Mouse (Mus musculus) thymus, postnatal 25 days (tissue): ENCODE data around the gene Krt23.

Experiments
- DNase-seq: peaks from one replicate; pipeline ENCODE4 v3.0.0; 2022

The Krt23 gene

GRCm38 (mm10) chr11:99492733-99493573, at the start of gene Krt23:
Gene Krt23, minus strand, starts transcription at chr11:99493137.
- no peak for DNase-seq

DNA sequence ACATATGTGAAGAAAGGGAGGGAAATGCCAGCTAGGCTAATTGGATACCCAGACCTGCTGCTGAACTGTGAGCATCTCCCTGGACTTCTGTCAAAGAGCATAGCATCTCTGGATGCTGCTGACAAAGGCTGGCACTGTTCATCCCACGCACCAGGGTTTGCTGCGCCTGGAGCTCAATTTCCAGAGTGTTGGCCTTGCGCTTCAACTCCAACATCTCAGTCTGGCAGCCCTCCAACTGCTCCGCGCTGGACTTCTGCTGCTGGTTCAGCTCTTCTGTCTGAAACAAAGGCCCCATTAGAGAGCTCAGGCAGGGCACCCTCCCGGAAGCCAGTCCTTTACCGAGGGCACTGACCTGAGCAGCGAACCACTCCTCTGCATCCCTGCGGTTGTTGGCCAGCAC, 46.8 kb upstream of the Krt23 start:
- no peak for DNase-seq

DNA sequence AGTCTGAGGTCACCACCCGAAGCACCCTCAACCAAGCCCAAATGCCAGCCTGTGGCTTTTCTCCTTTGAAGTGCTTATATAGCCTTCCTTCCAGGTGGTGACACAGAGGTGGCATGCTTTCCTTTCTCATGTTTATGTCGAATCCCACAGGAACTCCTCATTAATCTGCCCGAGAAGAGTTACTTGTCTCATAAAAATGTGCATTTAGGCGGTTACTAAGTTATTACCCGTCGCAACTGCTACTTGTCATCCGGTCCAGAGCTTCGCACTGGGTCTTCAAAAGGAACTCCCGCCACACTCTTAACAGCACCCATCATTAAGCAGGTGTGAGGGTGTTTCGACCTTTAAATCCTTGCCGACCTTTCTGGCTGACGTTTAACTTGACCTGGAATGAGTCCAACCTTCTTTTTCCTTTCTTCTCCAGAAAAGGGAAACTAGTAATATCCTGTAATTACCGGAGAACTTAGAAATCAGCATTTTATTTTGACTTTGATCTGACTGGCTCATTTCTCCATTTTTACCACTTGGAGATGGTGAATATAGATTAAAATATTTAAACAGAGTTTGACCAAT, 28.4 kb upstream of the Krt23 start, which contains the start of gene Krt39:
TSS of gene Krt39 (minus strand) at position 51 of the 573 bp plus-strand sequence.
- no peak for DNase-seq

GRCm38 (mm10) chr11:99514098-99514497, 21.2 kb upstream of the Krt23 start:
- no peak for DNase-seq

GRCm38 (mm10) chr11:99500095-99500805, 7.3 kb upstream of the Krt23 start:
- no peak for DNase-seq

GRCm38 (mm10) chr11:99496460-99496859, 3.5 kb upstream of the Krt23 start:
- no peak for DNase-seq

- no peak for DNase-seq
These were observed 1.8 kb upstream of the Krt23 start for GRCm38 (mm10) chr11:99494741-99495140.

GRCm38 (mm10) chr11:99493574-99493850, 575 bp upstream of the Krt23 start:
- DNase-seq, result no peak

- DNase-seq, result no peak
These were observed 1.9 kb downstream of the Krt23 start for GRCm38 (mm10) chr11:99491040-99491439.

GRCm38 (mm10) chr11:99490624-99491023, 2.3 kb downstream of the Krt23 start:
- no peak for DNase-seq

DNA sequence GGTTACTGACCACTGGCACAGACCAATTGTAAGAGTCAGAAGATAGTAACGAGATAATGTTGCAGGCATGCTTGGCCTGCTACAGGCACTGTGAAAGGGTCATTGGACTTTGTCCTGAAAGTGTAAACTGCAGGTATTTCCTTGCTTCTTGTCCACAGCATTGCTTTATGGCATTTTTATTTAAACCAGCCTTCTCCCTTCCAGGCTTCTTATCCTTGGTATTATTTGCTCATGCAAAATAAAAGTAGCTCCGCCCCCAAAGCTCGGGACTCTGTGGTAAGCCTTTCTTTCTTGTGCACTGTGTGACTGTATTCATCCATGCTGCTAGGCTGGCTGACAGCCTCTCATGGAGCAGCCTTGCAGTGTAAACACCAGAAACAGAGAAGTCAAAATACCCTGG, 3.7 kb downstream of the Krt23 start:
- DNase-seq, result no peak

GRCm38 (mm10) chr11:99474981-99475380, 18.0 kb downstream of the Krt23 start:
- DNase-seq, result no peak

GRCm38 (mm10) chr11:99473433-99473832, 19.5 kb downstream of the Krt23 start:
- no peak for DNase-seq

DNA sequence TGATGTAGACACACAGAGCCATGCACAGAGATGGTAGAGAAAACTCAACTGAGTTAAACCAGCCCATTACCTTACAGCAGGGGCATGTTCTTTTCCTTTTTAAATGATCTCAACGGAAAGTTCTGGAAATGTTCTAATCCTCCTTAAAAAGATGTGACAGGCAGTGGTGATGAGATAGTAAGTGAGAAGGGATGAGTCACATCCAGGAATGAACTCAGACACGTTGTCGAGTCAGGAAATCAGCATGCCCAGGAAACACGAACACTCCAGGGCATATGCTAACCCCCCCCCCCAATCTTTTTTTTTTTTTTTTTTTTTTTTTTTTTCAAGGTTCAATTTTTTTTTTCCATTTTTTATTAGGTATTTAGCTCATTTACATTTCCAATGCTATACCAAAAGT, 20.5 kb downstream of the Krt23 start:
- DNase-seq, result no peak

- DNase-seq, result no peak
These were observed 21.0 kb downstream of the Krt23 start for GRCm38 (mm10) chr11:99471946-99472345.

DNA sequence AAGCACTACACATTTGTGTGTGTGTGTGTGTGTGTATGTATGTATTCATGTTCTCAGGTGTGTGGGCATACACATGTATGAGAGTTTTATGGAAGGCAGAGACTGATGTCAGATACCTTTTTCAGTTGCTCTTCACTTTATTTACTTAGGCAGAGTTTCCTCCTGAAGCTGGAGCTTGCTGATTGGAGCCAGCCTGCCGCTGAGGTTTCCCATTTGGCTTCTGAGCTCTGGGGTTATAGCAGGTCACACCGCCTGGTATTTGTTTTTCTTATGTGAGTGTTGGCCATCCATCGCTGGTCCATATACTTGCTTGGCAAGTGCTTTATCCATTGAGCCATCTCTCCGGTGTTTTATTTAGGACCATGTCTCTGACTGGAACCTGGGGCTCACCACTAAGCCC, 23.7 kb downstream of the Krt23 start:
- DNase-seq, result no peak

GRCm38 (mm10) chr11:99468566-99468965, 24.4 kb downstream of the Krt23 start:
- DNase-seq, result no peak

- DNase-seq, result no peak
These were observed 26.6 kb downstream of the Krt23 start for GRCm38 (mm10) chr11:99466316-99466715.

GRCm38 (mm10) chr11:99464836-99465235, 28.1 kb downstream of the Krt23 start:
- DNase-seq, result peak; percentile 48

DNA sequence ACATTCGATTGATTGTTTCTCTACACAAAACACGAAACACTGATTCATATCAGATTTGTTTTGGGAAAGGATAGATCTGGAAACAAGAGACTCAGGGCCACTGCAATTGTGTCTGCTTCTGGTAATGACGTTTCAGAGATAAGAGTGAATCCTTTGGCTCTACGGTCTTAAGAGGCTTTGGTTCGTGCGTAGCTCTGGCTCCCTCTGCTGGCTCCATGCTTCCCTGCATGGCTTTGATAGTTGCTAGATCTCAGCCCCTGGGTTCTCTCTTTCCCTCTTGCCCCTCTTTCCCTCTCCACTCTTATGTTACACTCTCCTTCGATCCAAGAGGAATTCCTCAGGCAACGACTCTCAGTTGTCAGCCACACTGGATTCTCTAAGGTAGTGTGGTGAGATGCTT, 29.8 kb downstream of the Krt23 start:
- peak; percentile 41 for DNase-seq

DNA sequence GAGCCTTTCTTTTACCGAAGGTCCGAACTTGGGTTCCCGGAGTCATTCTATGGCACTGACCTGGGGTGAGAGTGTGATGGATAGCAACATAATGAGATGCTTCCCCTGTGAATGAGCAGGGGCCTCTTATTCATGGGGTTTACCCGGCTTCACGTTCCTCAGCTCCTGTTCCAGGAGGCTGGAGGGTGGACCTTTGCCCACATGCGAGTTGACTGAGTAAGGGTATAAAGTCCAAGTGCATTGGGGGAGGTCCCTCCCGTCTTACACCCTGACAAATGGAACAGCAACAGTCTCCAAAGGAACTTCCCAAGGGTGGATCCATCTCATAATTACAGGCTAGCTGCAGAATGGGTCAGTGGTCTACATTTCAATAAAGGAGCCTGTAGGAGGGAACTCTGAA, 31.2 kb downstream of the Krt23 start:
- no peak for DNase-seq

DNA sequence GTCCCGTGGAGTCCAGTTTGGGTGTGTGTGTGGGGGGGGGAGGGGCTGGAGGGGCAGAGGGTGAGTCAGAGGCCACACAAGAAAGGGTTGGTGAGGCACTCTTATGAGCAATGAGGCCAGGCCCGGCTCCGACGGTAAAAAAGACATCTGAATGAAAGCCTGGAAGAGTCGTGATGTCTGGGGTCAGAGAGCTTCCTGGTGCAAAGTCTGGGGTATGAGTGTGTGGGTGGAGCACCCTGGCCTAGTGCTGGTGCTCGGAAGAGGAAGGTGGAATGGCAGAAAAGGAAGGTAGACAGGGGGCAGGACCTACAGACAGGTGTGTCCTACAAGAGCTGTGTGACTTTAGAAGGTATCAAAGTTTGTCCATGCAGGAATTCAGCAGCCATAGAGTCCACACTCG, 34.0 kb downstream of the Krt23 start:
- no peak for DNase-seq

- no peak for DNase-seq
These were observed 38.2 kb downstream of the Krt23 start for GRCm38 (mm10) chr11:99454759-99455158.

DNA sequence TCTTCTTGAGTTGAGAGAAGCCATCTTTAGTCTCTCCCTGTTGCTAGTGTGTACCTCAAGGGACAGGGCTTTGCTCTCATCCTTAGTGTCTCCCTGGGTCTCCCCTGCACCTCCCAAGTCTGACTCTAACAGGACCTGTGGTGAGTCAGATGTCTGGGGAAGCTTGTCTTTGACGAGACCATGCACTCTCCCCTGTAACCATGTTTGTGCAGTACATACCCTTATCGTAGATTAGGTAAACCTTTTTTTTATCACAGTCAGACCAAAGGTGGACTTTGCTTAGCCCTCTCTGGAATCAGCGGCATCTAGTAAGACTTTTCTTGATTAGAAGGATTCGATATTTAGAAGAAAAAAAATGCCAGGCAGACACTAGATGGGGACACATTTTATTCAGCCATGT, 38.9 kb downstream of the Krt23 start:
- DNase-seq, result no peak
